Mouse (Mus musculus) brain, embryonic 14.5 days (tissue): ENCODE data around the gene Vmo1.
A peak's percentile ranks its signal among the peaks of the same experiment; 100 is the strongest.

Source experiments
- CTCF ChIP-seq: fragments of 200-500 bp; IDR thresholded peaks from 2 replicates; pipeline ENCODE4 v1.5.1; 2012; ENCODE audit warnings: inconsistent platforms, mild to moderate bottlenecking, moderate library complexity, borderline replicate concordance; ENCODE audit not compliant: insufficient read depth, insufficient read length; ENCODE audit errors: extremely low read depth
- POLR2A ChIP-seq: fragments of 200-500 bp; IDR thresholded peaks from 2 replicates; pipeline ENCODE4 v1.6.1; 2012; ENCODE audit warnings: mild to moderate bottlenecking, inconsistent platforms, borderline replicate concordance; ENCODE audit not compliant: poor library complexity, insufficient read depth, insufficient read length, severe bottlenecking; ENCODE audit errors: extremely low read depth

- no peak for TF ChIP-seq CTCF
- TF ChIP-seq POLR2A = peak; percentile 82; the same call in 1 of the 2 replicates
Measured at GRCm38 (mm10) chr11:70525184-70525678, 10.8 kb upstream of the Vmo1 start, which contains the start of gene Psmb6.
